Mouse (Mus musculus): ENCODE measurements around the gene Fbxo6.
A peak's percentile ranks its signal among the peaks of the same experiment; 100 is the strongest.

The Fbxo6 gene

DNA sequence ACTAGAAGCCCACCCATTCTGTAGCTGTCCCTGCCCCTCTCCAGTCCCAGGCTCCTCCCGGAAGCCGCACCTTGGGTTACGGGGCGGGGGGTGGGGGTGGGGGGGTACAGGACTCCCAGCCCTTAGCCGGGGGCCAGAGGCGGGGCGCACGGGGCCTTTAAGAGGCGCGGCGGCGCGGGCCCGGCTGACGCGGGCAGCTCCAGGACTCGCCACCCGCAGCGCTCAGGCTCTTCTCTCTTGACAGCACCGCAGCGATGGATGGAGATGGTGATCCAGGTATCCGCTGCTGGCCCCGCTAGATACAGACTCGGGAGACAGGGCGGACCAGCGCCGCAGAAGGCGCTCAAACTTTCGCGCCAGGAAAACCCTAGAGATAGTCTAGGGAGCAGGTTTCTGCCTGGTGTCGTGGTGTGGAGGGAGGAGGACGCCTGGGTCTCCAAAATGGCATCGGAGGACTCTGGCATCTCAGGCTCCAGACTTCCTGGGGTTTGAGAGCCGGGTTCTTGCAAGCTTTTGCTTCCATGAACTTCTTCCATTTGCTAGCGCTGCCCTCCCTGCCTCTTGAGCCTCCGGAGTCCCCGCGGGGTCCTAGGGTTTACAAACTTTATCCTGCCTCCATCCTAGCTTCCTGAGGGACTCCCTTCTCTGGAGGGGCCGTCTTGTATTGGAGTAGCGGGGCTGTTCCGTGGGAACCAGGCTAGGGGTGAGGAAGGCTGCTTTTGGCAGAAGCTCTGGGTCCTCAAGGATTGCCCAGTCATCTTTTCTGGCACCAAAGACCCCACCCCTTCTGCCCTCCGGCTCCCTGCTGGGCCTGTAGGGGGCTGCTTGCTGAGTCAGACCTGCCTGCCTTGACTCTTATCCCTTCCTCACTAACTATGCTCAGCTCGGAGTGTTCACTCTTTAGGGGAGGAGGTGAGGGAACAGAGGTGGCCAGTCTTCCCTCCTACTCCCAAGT, 8.8 kb upstream of the Fbxo6 start, which contains the start of the genes Fbxo44 and Fbxo2:
Gene Fbxo44 (minus strand): TSS at position 47 of the 955 bp plus-strand sequence.
Gene Fbxo2 (plus strand): TSS at position 186 of the 955 bp plus-strand sequence.
- DNase-seq (ENCODE audit: low spot score), result peak; percentile 60

DNA sequence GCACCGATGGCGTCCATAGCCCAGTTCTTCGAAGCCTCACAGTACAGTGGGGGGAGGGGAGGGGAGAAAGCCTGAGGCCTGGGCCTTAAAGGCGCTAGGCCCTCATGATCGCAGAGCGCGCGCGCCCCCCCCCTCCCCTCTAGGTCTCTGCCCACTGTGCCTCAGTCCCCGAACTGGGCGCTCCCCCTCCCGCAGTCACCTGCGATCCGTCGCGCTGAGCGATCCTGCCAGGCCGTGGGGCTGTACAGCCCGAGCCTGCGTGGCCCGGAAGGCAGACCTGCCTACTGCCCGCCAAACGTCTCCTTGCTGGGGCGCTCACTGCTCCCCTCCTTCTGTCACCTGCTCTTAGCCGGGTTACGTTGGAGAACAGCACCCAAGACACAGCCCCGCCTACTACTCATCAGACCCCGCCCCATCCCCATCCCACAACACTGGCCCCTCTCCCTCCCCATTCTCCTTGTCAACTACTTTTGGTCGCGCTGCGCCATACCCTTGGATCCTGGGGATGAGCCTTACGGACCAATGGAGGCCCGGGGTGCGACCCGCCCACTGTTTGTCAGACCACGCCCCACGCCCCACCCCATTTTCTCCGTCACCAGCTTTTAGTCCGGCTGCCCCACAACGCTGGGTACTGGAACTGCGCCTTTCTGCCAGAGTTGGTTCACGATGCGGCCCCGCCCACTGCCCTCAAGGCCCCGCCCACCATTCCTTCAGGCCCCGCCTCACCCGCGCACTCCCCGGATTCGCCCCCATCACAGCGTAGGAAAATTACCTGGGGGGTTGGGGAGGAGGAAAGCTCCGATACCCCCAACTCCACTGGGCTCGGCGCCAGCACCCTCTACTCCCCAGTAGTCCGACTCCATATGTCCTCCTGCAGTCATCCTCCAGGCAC, 7.8 kb upstream of the Fbxo6 start:
- peak; percentile 96 for DNase-seq (ENCODE audit: low spot score)

GRCm38 (mm10) chr4:148158436-148159348, 6.8 kb upstream of the Fbxo6 start:
- peak; percentile 50 for DNase-seq (ENCODE audit: low spot score)

DNA sequence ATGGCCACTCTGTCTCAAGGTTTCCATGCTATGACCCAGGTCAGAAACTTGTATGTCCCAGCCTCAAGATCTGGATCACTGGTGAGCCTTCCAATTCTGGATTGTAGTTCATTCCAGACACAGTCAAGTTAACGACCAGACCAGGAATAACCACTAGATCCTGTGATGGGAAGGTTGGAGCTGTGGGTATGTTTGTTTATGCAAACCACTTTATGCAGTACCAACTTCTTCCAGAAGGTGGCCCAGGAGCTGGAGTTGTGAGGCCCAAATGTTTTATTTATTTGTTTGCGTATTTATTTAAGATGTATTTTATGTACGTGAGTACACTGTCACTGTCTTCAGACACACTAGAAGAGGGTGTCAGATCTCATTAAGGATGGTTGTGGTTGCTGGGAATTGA, 3.0 kb upstream of the Fbxo6 start:
- peak; percentile 76 for DNase-seq (ENCODE audit: low spot score)

DNA sequence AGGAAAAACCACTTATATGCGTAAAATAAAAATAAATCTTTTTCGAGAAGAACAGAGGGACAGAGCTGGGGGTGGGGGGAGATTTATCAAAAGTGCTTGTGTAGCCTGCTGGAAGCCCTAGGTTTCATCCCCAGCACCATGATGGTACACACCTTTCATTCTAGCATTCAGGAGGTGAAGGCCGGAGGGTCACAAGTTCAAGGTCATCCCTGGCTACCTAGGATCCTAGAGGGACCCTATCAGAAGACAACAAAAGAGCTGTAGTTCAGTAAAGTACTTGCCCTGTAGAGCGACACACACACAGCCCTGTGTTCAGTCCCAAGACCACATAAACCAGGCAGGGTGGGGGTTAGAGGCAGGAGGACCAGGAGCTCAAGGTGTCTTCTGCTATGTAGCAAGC, 2.1 kb upstream of the Fbxo6 start:
- no peak for DNase-seq (ENCODE audit: low spot score)

DNA sequence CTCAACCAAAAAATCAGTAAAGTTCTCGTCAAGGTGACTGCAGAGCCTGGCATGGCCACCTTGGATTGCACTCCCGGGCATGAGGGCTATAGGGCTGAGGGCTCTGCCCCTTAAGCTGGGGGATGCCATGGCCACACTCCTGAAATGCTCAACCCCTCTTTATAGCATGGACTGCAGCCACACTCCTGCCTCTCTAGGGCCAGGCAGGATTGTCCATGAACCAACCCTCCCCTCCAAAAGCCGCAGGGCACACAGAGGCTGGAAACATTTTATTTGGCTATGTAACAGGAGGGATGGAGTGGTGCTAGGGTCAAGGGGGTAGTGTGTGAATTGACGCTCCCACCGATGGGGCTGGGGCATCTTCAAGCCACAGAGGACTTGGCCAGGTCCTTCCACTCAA, 607 bp upstream of the Fbxo6 start:
- no peak for DNase-seq (ENCODE audit: low spot score)

- DNase-seq (ENCODE audit: low spot score), result no peak
Observed at GRCm38 (mm10) chr4:148150953-148151266, 1.0 kb downstream of the Fbxo6 start.

DNA sequence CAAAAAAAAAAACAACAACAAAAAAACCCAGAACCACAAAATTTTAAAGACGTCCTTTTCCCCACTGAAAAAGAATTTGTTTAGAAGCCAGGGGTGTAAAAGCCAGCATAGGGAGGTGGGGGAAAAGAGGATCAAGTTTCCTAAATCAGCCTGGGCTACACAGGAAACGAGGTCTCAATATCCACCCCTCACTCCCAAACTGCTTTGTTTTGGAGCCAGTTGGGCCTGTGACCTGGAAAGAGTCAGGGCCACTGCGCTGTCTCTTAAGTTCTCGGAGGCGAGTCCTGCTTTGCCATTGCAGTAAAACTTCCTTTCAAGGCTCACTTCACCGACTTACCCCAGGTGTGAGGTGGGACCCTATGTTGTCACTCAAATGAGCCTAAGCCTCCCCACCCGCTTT, 1.7 kb downstream of the Fbxo6 start:
- DNase-seq (ENCODE audit: low spot score), result no peak

DNA sequence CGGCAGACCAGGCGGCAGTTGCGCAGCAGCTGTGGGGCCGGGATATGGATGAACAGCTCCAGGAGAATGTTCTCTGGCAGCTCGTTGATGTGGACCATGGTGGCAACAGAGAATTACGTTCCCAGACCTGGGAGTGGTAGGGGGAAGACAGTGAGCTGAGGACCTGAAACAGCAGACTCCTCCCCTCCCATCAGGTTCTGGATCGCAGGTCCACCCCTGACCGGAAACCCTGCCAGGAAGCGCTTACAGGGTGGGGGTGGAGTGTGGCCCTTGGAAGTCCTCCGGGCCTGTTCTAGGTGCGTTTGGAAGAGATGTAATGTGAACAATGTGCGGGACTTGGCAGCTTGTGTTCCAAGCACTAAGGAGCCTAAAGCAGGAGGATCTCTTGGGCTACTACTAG, 2.4 kb downstream of the Fbxo6 start:
- DNase-seq (ENCODE audit: low spot score), result no peak

- no peak for DNase-seq (ENCODE audit: low spot score)
Observed at GRCm38 (mm10) chr4:148147714-148148113, 4.2 kb downstream of the Fbxo6 start.

- DNase-seq (ENCODE audit: low spot score), result no peak
Observed at GRCm38 (mm10) chr4:148143721-148144120, 8.2 kb downstream of the Fbxo6 start.

DNA sequence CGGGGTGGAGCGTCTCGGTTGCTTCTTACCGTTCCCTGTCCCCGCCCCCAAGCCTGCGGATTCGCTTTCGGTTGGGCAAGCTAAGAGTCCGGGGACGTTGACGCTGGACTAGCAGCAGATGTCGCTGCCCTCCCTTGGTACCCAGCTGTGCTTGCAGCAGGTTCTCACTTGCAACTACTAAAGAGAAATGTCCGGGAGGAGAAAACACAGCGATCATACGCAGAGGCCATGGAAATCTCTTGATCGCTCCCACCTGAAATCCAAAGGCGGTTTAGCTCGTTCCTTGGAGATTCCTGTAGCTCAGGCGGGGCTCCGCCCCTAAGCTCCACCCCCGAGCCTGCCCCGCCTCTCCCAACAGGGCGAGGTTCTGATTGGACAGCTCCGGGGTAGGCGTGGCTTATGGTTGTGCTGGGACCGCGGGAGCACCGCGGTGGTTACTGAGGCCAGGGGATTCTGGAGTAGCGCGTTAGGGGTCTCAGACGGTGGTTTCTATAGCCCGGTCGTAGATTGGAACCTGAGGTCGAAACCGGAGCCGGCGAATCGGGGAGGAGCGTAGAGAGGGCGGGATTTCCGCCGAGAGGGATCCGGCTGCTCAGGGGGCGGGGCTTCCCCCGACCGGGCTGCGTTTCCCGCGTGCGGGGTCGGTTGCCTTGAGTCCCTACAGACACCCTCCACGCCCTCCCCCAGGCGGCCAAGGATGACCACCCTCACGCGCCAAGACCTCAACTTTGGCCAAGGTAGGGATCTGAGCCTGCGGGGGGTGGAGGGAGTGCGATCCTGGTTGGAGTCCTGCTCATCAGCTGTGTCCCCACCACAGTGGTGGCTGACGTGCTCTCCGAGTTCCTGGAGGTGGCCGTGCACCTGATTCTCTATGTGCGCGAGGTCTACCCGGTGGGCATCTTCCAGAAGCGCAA, 11.6 kb downstream of the Fbxo6 start:
- peak; percentile 94 for DNase-seq (ENCODE audit: low spot score)

- no peak for DNase-seq (ENCODE audit: low spot score)
Observed at GRCm38 (mm10) chr4:148139767-148140097, 12.2 kb downstream of the Fbxo6 start.

- DNase-seq (ENCODE audit: low spot score), result no peak
Observed at GRCm38 (mm10) chr4:148137503-148137902, 14.4 kb downstream of the Fbxo6 start.

GRCm38 (mm10) chr4:148134988-148135387, 17.0 kb downstream of the Fbxo6 start:
- no peak for DNase-seq (ENCODE audit: low spot score)

DNA sequence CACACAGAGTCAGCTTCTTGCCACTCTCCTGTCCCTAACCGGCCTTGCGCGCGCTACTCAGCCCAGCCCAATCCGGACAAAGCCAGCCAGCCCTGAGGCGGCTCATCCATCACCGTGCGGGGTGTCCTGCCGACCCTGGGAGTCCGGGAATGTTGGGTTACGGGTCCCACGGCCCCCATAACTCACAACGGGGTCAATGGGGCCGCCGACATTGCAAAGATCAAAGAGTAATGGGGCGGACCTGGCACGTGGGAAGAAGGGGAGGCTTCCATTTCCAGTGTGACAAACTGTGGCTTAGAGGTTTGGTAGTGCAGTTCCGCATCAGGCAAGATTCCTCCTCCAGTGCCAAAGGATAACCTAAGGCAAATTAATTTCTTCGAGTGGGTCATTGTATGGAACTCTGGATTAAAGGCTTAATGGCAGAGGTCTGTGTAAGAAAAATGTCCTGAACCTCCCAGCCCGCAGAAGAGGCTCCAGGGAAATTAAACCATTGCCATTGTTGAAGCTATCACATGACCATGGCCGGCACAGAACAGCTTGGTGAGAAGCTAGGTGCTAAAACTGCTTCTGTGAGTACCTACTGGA, 20.4 kb downstream of the Fbxo6 start:
- peak; percentile 66 for DNase-seq (ENCODE audit: low spot score)

DNA sequence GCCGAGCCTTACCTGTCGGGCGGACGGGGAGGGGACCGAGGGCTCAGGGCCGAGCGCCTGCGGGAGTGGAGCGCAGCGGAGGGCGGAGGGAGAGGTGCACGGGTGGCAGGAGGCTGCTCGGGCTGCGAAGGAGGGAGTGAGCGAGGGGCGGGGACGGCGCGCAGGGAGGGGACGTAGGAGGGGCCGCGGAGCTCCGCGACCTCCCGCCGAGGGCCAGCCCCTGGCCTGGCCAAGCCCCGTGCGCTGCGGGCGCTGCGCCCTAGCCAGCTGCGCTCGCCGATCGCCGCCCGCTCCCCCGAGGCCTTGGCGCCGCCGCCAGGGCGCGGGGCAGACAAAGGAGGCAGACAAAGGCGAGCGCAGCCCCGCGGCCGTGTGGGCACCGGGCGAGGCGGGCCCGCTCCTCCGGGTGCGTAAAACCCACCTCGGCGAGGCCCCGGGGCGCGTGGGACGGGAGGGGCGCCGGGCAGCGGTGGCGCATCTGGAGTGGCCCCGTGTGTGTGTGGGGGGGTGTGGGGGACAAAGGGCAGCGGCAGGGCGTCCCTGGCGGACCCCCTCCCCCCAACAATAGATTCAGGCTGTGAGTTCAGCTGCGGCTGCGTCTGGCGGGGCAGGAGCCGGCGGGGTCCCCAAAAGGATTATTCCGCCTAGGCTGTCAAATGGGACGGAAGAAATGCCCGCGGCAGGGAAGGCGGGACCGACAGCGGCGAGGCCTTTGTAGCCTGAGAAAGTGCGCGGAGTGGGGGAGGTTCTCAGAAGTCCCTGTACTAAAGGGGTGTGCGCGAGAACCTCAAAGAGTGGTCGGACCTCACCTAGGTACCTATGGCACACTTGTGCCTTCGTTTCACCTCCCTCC, 21.2 kb downstream of the Fbxo6 start, which contains the start of gene Draxin:
Gene Draxin (minus strand): TSS at position 138 of the 853 bp plus-strand sequence.
- DNase-seq (ENCODE audit: low spot score), result peak; percentile 85

DNA sequence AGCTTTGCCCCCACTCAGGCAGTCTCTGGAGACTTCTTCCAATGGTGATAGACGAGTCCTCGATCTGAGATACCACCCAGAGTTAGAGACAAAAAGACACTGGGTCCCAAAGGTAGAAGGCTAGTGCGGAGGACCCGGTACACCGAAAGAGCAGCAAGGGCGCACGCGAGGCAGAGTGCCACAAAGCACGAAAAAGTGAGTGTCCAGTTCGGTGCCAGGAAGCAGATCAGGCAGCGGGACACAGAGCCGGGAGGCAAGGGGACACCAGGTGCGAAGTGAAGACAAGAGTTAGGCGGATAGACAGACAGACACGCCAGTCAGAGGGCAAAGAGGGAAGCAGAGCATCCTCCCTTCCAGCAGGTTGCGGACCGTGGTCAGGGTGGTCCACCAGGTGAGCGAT, 21.8 kb downstream of the Fbxo6 start, which contains the start of gene Mad2l2:
Gene Mad2l2 (plus strand): TSS at position 252 of the 400 bp plus-strand sequence.
- no peak for DNase-seq (ENCODE audit: low spot score)

DNA sequence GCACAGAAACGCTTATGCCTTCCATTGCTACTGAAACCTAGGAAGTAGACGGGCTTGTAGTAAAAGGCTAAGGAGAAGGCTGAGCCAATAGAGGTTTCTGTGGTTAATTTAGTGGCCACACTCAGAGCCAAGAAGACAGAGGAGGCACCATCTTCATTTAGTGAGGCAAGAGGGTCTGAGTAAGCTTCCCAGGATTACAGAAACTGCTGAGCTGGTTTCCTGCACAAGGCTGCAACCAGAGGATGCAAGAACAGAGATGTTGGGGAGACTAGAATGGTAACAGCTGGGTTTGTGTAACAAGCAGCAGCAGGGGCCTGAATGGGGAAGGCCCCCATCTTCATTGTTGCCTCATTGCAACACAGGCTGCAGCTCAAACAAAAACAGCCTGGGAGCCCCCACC, 23.3 kb downstream of the Fbxo6 start:
- no peak for DNase-seq (ENCODE audit: low spot score)
